Mouse (Mus musculus): ENCODE data around the gene 4933421I07Rik.

The 4933421I07Rik gene

DNA sequence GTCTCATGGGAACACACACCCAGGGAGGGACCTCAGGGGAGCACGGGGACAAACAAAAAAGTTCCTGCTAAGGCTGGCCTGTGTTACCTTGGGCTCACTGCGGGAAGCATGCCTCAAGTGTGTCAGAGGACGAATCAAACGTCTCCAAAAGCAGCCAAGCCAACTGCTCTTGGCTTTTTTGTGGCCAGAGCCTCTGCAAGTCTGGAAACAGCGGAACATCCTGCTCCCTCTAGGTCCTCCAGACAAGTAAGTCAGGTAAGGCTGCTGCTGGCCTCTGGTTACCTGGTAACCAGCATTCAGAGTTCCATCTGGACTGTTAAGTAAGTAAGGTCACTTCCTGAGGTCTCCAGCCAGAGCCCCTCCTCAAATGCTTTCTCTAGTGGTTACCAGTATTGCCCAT, at the start of gene 4933421I07Rik:
4933421I07Rik (minus strand) TSS at position 271 of the 400 bp plus-strand sequence.
- no peak for DNase-seq (ENCODE audit: low spot score in 2 of 2)

DNA sequence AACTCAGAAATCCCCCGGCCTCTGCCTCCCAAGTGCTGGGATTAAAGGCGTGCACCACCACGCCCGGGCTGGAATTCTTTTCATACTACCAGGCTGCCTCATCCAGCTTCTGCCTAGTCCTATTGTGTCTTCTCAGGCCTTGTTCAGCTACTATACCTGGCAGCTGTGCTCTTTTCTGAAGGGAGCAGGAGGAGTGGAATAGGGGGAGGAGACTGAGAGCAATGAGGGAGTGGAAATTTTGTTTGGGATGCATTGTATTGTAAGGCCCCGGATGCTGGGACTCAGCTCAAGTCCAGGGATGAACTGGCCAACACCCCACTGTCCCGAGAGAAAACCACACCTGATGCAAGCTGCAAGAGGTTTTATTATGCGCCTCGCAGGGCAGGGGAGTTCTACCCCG, 49.4 kb upstream of the 4933421I07Rik start:
- no peak for DNase-seq (ENCODE audit: low spot score in 2 of 2)

DNA sequence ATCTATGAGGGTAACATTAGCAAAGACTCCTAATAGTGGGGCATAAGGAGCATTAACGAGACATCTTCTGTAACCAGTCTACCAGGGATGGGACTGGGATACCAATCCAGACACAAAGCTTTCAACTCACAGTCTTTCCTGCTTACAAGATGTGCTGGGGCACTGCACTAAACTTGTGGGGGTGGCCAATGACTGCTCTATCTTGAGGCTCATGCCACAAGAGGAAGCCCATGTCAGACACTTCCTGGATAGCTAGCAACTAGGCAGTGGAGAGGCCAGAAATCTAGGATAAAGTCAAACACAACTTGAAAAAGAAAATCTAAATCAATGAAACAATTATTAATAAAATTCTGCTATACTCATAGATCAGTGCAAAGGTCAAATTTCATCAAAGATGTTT, 48.3 kb upstream of the 4933421I07Rik start:
- DNase-seq (ENCODE audit: low spot score in 2 of 2), result no peak

DNA sequence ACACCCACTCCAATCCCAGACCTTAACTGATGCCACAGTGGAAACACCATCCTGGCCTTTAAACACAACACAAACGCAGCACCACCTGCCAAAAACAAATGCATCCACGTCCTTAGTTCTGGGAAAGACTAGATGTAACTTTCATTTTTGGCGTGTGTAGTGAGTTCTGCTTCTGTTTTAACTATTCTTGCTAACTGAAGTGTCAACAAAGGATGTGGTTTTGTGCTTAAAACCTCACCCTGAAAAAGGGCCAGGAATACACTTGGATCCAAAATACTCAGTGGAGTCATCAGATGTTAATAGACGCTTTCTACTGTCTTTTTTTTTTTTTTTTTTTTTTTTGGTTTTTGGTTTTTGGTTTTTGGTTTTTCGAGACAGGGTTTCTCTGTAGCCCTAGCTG, 42.9 kb upstream of the 4933421I07Rik start:
- DNase-seq (ENCODE audit: low spot score in 2 of 2), result no peak

DNA sequence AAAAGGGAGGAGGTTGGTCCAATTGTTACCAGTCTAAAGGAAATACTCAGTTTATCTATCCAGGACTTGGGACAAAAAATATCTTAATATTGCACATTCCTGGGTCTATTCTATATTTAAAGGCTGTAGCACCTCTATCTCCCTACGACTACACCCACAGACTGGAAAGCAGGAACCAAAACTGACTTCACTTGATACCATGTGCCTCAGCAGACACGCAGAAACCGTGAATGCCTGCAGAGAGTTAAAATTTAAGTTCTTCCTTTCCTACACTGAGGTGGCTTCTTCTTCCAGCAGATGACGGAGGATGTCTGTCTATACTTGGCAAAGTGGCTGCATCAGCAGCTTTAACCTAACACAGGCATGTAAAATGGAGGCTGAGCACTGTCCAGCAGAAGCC, 42.4 kb upstream of the 4933421I07Rik start:
- no peak for DNase-seq (ENCODE audit: low spot score in 2 of 2)

DNA sequence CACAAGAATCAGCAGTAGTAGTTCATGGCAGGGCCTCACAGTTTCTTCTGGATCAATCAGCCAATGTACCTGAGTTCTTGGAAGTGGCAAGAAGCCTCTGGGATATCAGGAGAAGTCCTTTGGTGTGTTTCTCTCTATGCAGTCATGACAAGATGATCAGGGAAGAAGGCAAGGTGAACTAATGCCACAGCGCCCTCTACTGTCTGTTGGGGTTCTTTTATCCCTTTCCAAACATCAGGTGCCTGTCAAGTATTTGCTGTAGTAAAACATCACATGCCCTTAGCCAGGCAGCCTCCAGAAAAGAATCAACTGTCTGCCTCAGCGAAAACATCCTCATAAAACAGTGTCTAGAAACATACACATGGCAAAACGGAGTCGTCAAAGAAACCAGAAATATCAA, 6.7 kb upstream of the 4933421I07Rik start:
- no peak for DNase-seq (ENCODE audit: low spot score in 2 of 2)

DNA sequence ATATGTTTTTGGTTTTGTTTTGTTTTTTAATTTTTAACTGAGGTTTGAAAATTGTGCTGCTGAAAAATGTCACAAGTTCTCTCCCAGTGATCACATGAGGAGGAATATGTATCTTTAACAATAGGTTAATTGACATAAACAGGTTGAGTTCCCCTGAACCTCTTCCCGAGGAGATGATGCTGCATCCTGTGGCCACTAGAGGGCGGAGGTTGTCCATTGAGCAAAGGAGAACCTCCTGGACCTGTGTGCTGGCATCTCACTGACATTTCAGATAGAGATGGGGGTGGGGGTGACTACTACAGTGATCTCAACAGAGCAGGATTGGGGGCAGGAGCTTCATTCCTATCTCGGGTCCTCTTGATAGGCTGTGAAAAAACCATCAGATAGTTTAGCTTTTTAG, 2.7 kb upstream of the 4933421I07Rik start:
- DNase-seq (ENCODE audit: low spot score in 2 of 2), result no peak

DNA sequence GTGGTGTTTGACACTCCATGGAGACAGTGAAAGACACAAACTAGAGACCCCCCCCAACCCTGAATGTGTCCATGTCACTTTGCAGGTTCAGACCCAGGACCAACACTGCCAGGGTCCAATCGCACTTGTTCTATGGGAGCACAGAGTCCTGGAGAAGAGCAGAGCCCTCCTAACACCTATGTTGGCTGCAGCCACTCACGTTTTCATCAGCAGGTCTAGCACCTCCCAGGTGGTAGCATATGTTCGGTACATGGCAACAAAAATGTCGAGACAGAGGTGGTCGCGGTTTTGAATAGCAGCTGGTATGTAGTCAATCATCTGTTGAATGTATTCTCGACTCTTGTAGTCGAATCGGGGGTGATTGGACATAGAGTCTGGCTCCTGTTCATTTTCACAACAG, 568 bp downstream of the 4933421I07Rik start:
- DNase-seq (ENCODE audit: low spot score in 2 of 2), result no peak

All from frontal cortex, postnatal 36 days (tissue).